Mouse (Mus musculus) kidney, postnatal 0 days (tissue): Measurements from ENCODE around the gene Numa1. TPM values are rescaled to one million over a fixed set of nuclear protein-coding genes. Genes with fewer than 3 reads are reported as not detected.
A peak's percentile ranks its signal among the peaks of the same experiment; 100 is the strongest.
"Not testable (repeated sequence)": the region's sequence is repeated elsewhere in the genome, so short reads cannot be mapped to it uniquely, and the experiment has no call there.

ENCODE experiments used
- ATAC-seq: fragments of 200-750 bp; cut with Nextera tagmentation; replicated peaks from 2 replicates; pipeline ENCODE4 v1.8.0; 2017; ENCODE audit warnings: low read depth, moderate number of reproducible peaks, moderate TSS enrichment, moderate library complexity; ENCODE audit not compliant: low FRiP score
- DNase-seq: peaks from one replicate; pipeline ENCODE4 v3.0.0-alpha.2; 2016; ENCODE audit warnings: low spot score
- H3K27ac ChIP-seq: fragments of 300-500 bp; sonication (generic); 2 replicates; pipeline ENCODE4 v1.5.1; 2014; ENCODE audit warnings: mild to moderate bottlenecking
- H3K27me3 ChIP-seq: fragments of 300-500 bp; sonication (generic); 2 replicates; pipeline ENCODE4 v1.6.1; 2014; ENCODE audit warnings: low read length, mixed read lengths; ENCODE audit not compliant: insufficient read depth
- H3K36me3 ChIP-seq: fragments of 300-500 bp; sonication (generic); 2 replicates; pipeline ENCODE4 v1.6.1; 2014; ENCODE audit warnings: low read length, mixed read lengths; ENCODE audit not compliant: insufficient read depth
- H3K4me1 ChIP-seq: fragments of 300-500 bp; sonication (generic); replicated peaks from 2 replicates; pipeline ENCODE4 v1.6.1; 2014; ENCODE audit warnings: antibody characterized with exemption, low read length, mixed read lengths; ENCODE audit not compliant: insufficient read depth
- H3K4me2 ChIP-seq: fragments of 300-500 bp; sonication (generic); 2 replicates; pipeline ENCODE4 v1.6.1; 2014; ENCODE audit warnings: mild to moderate bottlenecking, low read length, moderate library complexity, mixed read lengths
- H3K4me3 ChIP-seq: fragments of 300-500 bp; sonication (generic); replicated peaks from 2 replicates; pipeline ENCODE4 v1.5.1; 2014; ENCODE audit warnings: low read depth, low read length
- H3K9ac ChIP-seq: fragments of 300-500 bp; sonication (generic); 2 replicates; pipeline ENCODE4 v1.6.1; 2014; ENCODE audit warnings: low read depth, low read length
- H3K9me3 ChIP-seq: fragments of 300-500 bp; sonication (generic); replicated peaks from 2 replicates; pipeline ENCODE4 v1.6.1; 2016; ENCODE audit warnings: low read length, inconsistent platforms, mixed read lengths
- CTCF ChIP-seq: IDR thresholded peaks from 2 replicates; pipeline ENCODE4 v1.5.1; 2016; ENCODE audit warnings: antibody characterized with exemption, low read depth, mild to moderate bottlenecking, moderate library complexity
- WGBS: fragments of 180-500 bp; shearing (Covaris S2); extraction: QIAGEN DNeasy Blood & Tissue Kit; methylation state at CpG from one replicate; pipeline ENCODE4 v1.1.7; 2014; 5-methylcytosine and 5-hydroxymethylcytosine counted together
- polyA plus RNA-seq: library from polyadenylated mRNA; unstranded; fragments of >200 nt; fragmentation: Nextera tagmentation; extraction: Ambion mirVana; gene quantifications from 2 replicates; pipeline ENCODE4 v1.2.1, GENCODE M21; 2015

The Numa1 gene
- polyA plus RNA-seq, 1 experiment from 2014 or later = 41.7 TPM

GRCm38 (mm10) chr7:102034904-102035303 lies 101.0 kb downstream of the Numa1 start:
- no peak overlapping the region for H3K9ac ChIP-seq
- H3K36me3 ChIP-seq = peaks cover 51% of the 10 kb centered on the region
- no peak for DNase-seq
- no peak overlapping the region for H3K4me3 ChIP-seq
- H3K27ac ChIP-seq = no peak overlapping the region
- no peaks in the 10 kb centered on the region for H3K9me3 ChIP-seq
- H3K4me1 ChIP-seq = no peaks in the 10 kb centered on the region
- H3K4me2 ChIP-seq = no peak overlapping the region
- no peak for ATAC-seq
- peak; percentile 43; the same call in 1 of the 2 replicates for TF ChIP-seq CTCF
- 93% methylated on average over 1 of the region's 1 CpGs for WGBS
- no peaks in the 10 kb centered on the region for H3K27me3 ChIP-seq

DNA sequence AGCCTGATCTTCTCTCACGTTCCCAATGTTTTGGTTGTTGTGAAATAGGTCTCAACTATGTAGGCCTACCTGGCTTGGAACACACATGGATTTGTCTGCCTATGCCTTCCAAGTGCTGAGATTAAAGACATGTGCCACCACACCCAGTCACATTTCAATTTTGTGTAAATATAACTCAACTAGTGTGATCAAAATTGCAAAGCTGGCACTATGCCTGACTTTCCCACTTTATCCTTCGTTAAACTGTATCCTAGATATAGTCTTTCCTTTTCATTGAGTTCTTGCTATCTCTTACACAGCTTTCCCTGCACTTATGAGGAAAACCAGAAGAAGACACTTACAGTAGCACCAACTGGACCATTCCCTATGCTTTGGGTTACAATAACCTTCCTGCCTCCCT lies 101.6 kb downstream of the Numa1 start:
- no peak overlapping the region for H3K4me2 ChIP-seq
- no peak overlapping the region for H3K9ac ChIP-seq
- 94% methylated on average over 2 of the region's 2 CpGs for WGBS
- H3K27ac ChIP-seq = no peak overlapping the region
- DNase-seq (no peak), ATAC-seq (no peak)
- H3K4me1 ChIP-seq = no peaks in the 10 kb centered on the region
- H3K4me3 ChIP-seq = no peak overlapping the region
- no peaks in the 10 kb centered on the region for H3K27me3 ChIP-seq
- no peaks in the 10 kb centered on the region for H3K9me3 ChIP-seq
- peaks cover 52% of the 10 kb centered on the region for H3K36me3 ChIP-seq
- no peak for TF ChIP-seq CTCF

DNA sequence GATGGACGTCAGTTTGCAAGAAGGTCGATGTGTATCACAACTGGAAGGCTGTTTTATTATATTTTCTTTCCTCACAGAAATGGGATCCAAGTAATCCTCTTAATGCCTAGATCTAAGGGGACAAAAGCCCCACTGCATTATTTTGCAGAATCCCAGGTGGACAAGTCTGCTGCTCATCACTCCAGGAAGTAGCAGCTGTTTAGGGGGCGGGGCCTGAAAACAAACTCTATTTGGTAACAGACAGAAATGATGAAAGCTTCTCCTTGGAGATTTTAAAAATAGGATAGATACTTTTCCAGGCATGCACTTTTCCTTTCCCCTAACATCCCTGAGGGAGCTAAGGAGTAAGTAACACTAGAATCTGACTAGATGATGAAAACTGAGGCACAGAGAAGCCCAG lies 103.4 kb downstream of the Numa1 start:
- Histone ChIP-seq H3K4me3 (no peak overlapping the region), H3K27me3 (no peaks in the 10 kb centered on the region), H3K9me3 (no peaks in the 10 kb centered on the region), H3K4me2 (no peak overlapping the region), H3K9ac (no peak overlapping the region), H3K4me1 (no peaks in the 10 kb centered on the region), H3K27ac (no peak overlapping the region), H3K36me3 (peaks cover 57% of the 10 kb centered on the region)
- WGBS = 90% methylated on average over 3 of the region's 3 CpGs
- DNase-seq (no peak), ATAC-seq (no peak)
- no peak for TF ChIP-seq CTCF

- ATAC-seq = no peak
- WGBS = 61% methylated on average over 2 of the region's 2 CpGs
- DNase-seq = no peak
- no peak for TF ChIP-seq CTCF
- H3K4me3 ChIP-seq = no peak overlapping the region
- no peaks in the 10 kb centered on the region for H3K27me3 ChIP-seq
- H3K9ac ChIP-seq = no peak overlapping the region
- H3K9me3 ChIP-seq = no peaks in the 10 kb centered on the region
- no peak overlapping the region for H3K27ac ChIP-seq
- peaks cover 33% of the 10 kb centered on the region for H3K36me3 ChIP-seq
- no peaks in the 10 kb centered on the region for H3K4me1 ChIP-seq
- no peak overlapping the region for H3K4me2 ChIP-seq
These were observed 108.4 kb downstream of the Numa1 start for GRCm38 (mm10) chr7:102042314-102042713.

GRCm38 (mm10) chr7:102048524-102048923 lies 114.6 kb downstream of the Numa1 start:
- H3K4me3 ChIP-seq, DNase-seq, H3K9me3 ChIP-seq, H3K27ac ChIP-seq, ATAC-seq, H3K36me3 ChIP-seq, H3K4me1 ChIP-seq, H3K27me3 ChIP-seq, H3K9ac ChIP-seq, H3K4me2 ChIP-seq: not testable (repeated sequence)
- peak; percentile 49 for TF ChIP-seq CTCF

GRCm38 (mm10) chr7:102061353-102061752 lies 127.4 kb downstream of the Numa1 start:
- no peaks in the 10 kb centered on the region for H3K27me3 ChIP-seq
- H3K9ac ChIP-seq = no peak overlapping the region
- H3K4me3 ChIP-seq = no peak overlapping the region
- 0 out of 2 replicates have a peak, but pooled peaks cover 9% of the 10 kb centered on the region for H3K4me1 ChIP-seq
- no peak overlapping the region for H3K27ac ChIP-seq
- no peaks in the 10 kb centered on the region for H3K9me3 ChIP-seq
- TF ChIP-seq CTCF = no peak
- ATAC-seq = no peak
- no peak overlapping the region for H3K4me2 ChIP-seq
- H3K36me3 ChIP-seq = peaks cover 3% of the 10 kb centered on the region; the same call in 1 of the 2 replicates
- 84% methylated on average over 3 of the region's 3 CpGs for WGBS
- no peak for DNase-seq

DNA sequence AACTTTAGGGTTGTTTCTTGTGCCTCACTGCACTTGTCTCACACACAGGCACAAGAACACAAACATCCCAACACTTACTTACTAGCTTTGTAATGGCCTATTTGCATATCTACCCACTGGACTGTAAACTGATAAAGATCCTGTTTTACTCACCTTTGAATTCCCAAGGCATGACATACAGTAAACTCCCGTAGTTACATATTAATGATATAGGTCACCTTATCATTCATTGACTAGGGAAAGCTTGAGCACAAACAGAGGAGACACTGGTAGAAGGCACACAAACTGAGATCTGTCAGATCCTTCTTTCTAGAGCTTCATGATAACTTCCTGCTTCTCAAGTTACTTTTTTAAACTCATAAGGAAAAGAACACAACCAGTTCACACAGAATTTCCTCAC lies 128.3 kb downstream of the Numa1 start:
- peak; percentile 17 for DNase-seq
- H3K27ac ChIP-seq = 0 out of 2 replicates have a peak overlapping the region, but pooled peaks have one; percentile 31
- H3K4me2 ChIP-seq = no peak overlapping the region

More for the DNA sequence above, 128.3 kb downstream of the Numa1 start:
- 50% methylated on average over 1 of the region's 1 CpGs for WGBS
- Histone ChIP-seq H3K9ac (no peak overlapping the region), H3K4me3 (no peak overlapping the region), H3K4me1 (0 out of 2 replicates have a peak, but pooled peaks cover 12% of the 10 kb centered on the region), H3K9me3 (no peaks in the 10 kb centered on the region), H3K27me3 (no peaks in the 10 kb centered on the region), H3K36me3 (no peaks in the 10 kb centered on the region)
- 0 out of 2 replicates have a peak, but pooled peaks have one; percentile 21 for ATAC-seq
- no peak for TF ChIP-seq CTCF
